Mouse (Mus musculus): ENCODE data around the gene Stau1.

DNA sequence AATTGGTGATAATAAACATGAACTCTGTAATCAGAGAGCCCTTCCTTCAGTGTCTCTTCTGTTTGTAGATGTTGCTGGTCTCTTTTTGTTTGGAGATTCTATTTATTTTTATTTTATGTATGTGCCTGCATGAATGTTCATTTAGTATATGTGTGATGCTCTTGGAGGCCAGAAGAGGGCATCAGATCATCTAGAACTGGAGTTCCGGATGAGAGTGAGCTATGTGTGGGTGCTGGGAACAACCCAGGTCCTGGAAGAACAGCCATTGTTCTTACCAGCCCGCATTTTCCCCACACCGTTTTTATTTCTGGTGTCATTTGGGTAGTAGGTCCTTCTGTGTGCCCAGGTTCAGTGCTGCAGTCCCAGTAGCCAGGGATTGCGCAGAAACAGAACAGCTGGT lies 34.4 kb upstream of the Stau1 start:
- TF ChIP-seq CTCF (IDR thresholded peaks at IDR 0.05; ENCODE audit: extremely low read depth, insufficient read depth, low read length) (no peak), POLR2A (IDR thresholded peaks at IDR 0.05; ENCODE audit: extremely low read depth, insufficient read depth, low read length) (no peak)

Measured in cortical plate, adult 2 months (tissue).